Mouse (Mus musculus): ENCODE results near the gene Nob1.

GRCm38 (mm10) chr8:107387861-107388260, 37.0 kb downstream of the Nob1 start:
- TF ChIP-seq GATA1 (IDR thresholded peaks at IDR 0.05; ENCODE audit: borderline replicate concordance, low read length): no peak
- no peak for TF ChIP-seq FLI1 (IDR thresholded peaks at IDR 0.05; ENCODE audit: low read length)

Measured in megakaryocyte, embryonic 14.5 days (primary cell).